Mouse (Mus musculus): Measurements from ENCODE around the gene Ms4a6b. TPM values are rescaled to one million over a fixed set of nuclear protein-coding genes. Genes with fewer than 3 reads are reported as not detected.
"Not testable (repeated sequence)": the region's sequence is repeated elsewhere in the genome, so short reads cannot be mapped to it uniquely, and the experiment has no call there.

The Ms4a6b gene
- polyA plus RNA-seq (2014; fragmentation: Nextera tagmentation; extraction: Ambion mirVana), result 0.59 and 1.4 TPM in 2 replicates

- Histone ChIP-seq H3K4me2 (no peak within 1 kb of the TSS), H3K9ac (ENCODE audit: low read depth, low read length) (no peak within 1 kb of the TSS)
- ATAC-seq (replicated peaks; ENCODE audit: insufficient number of reproducible peaks, low FRiP score, low TSS enrichment), result no peak
Observed at GRCm38 (mm10) chr19:11516246-11516645, at the start of gene Ms4a6b. Gene Ms4a6b (plus strand): TSS chr19:11516512.

GRCm38 (mm10) chr19:11468361-11468760 is 48.0 kb upstream of the Ms4a6b start:
- not testable (repeated sequence) for H3K36me3 ChIP-seq (ENCODE audit: control insufficient read depth, insufficient read depth, low read length); H3K9me3 ChIP-seq (replicated peaks; ENCODE audit: control insufficient read depth, low read length); H3K27ac ChIP-seq (ENCODE audit: low read depth, low read length); H3K27me3 ChIP-seq (ENCODE audit: control insufficient read depth, insufficient read depth, low read length); H3K4me2 ChIP-seq; H3K4me1 ChIP-seq (ENCODE audit: control insufficient read depth, insufficient read depth, low read length); H3K9ac ChIP-seq (ENCODE audit: low read depth, low read length); ATAC-seq (replicated peaks; ENCODE audit: insufficient number of reproducible peaks, low FRiP score, low TSS enrichment); H3K4me3 ChIP-seq (ENCODE audit: low read depth, low read length)
- WGBS (ENCODE audit: insufficient replicate concordance), result 58% methylated on average over 1 of the region's 1 CpGs

More at GRCm38 (mm10) chr19:11516246-11516645, at the start of gene Ms4a6b:
- no peaks in the 10 kb centered on the region for H3K27me3 ChIP-seq (ENCODE audit: control insufficient read depth, insufficient read depth, low read length)
- no peak within 1 kb of the TSS for H3K27ac ChIP-seq (ENCODE audit: low read depth, low read length)
- H3K9me3 ChIP-seq (replicated peaks; ENCODE audit: control insufficient read depth, low read length), result no peaks in the 10 kb centered on the region
- H3K4me3 ChIP-seq (ENCODE audit: low read depth, low read length), result no peak within 1 kb of the TSS
- no peaks in the 10 kb centered on the region for H3K4me1 ChIP-seq (ENCODE audit: control insufficient read depth, insufficient read depth, low read length)
- H3K36me3 ChIP-seq (ENCODE audit: control insufficient read depth, insufficient read depth, low read length), result no peaks in the 10 kb centered on the region

GRCm38 (mm10) chr19:11469215-11469614 is 47.1 kb upstream of the Ms4a6b start, which contains the start of gene Ms4a6c:
Gene Ms4a6c (plus strand): TSS chr19:11469366.
- not testable (repeated sequence) for H3K27me3 ChIP-seq (ENCODE audit: control insufficient read depth, insufficient read depth, low read length); ATAC-seq (replicated peaks; ENCODE audit: insufficient number of reproducible peaks, low FRiP score, low TSS enrichment); H3K36me3 ChIP-seq (ENCODE audit: control insufficient read depth, insufficient read depth, low read length); H3K9ac ChIP-seq (ENCODE audit: low read depth, low read length); H3K4me3 ChIP-seq (ENCODE audit: low read depth, low read length); H3K4me1 ChIP-seq (ENCODE audit: control insufficient read depth, insufficient read depth, low read length); H3K4me2 ChIP-seq; H3K9me3 ChIP-seq (replicated peaks; ENCODE audit: control insufficient read depth, low read length); H3K27ac ChIP-seq (ENCODE audit: low read depth, low read length)
- 74% methylated on average over 4 of the region's 4 CpGs for WGBS (ENCODE audit: insufficient replicate concordance)

GRCm38 (mm10) chr19:11479714-11480113 is 36.6 kb upstream of the Ms4a6b start:
- Histone ChIP-seq H3K4me2 (no peak overlapping the region), H3K4me1 (ENCODE audit: control insufficient read depth, insufficient read depth, low read length) (no peaks in the 10 kb centered on the region), H3K27ac (ENCODE audit: low read depth, low read length) (no peak overlapping the region), H3K4me3 (ENCODE audit: low read depth, low read length) (no peak overlapping the region), H3K9me3 (replicated peaks; ENCODE audit: control insufficient read depth, low read length) (no peaks in the 10 kb centered on the region), H3K36me3 (ENCODE audit: control insufficient read depth, insufficient read depth, low read length) (no peaks in the 10 kb centered on the region), H3K9ac (ENCODE audit: low read depth, low read length) (no peak overlapping the region), H3K27me3 (ENCODE audit: control insufficient read depth, insufficient read depth, low read length) (no peaks in the 10 kb centered on the region)
- WGBS (ENCODE audit: insufficient replicate concordance), result 84% methylated on average over 2 of the region's 2 CpGs
- no peak for ATAC-seq (replicated peaks; ENCODE audit: insufficient number of reproducible peaks, low FRiP score, low TSS enrichment)

- H3K27ac ChIP-seq (ENCODE audit: low read depth, low read length), result no peak overlapping the region
- H3K4me2 ChIP-seq, result no peak overlapping the region
- H3K9ac ChIP-seq (ENCODE audit: low read depth, low read length), result no peak overlapping the region
- no peaks in the 10 kb centered on the region for H3K4me1 ChIP-seq (ENCODE audit: control insufficient read depth, insufficient read depth, low read length)
- WGBS (ENCODE audit: insufficient replicate concordance), result 68% methylated on average over 2 of the region's 2 CpGs
- H3K36me3 ChIP-seq (ENCODE audit: control insufficient read depth, insufficient read depth, low read length), result no peaks in the 10 kb centered on the region
- ATAC-seq (replicated peaks; ENCODE audit: insufficient number of reproducible peaks, low FRiP score, low TSS enrichment), result no peak
- no peak overlapping the region for H3K4me3 ChIP-seq (ENCODE audit: low read depth, low read length)
- H3K9me3 ChIP-seq (replicated peaks; ENCODE audit: control insufficient read depth, low read length), result no peaks in the 10 kb centered on the region
- no peaks in the 10 kb centered on the region for H3K27me3 ChIP-seq (ENCODE audit: control insufficient read depth, insufficient read depth, low read length)
Observed at GRCm38 (mm10) chr19:11482684-11483083, 33.6 kb upstream of the Ms4a6b start.

GRCm38 (mm10) chr19:11483941-11484340 is 32.4 kb upstream of the Ms4a6b start:
- Histone ChIP-seq H3K9ac (ENCODE audit: low read depth, low read length) (no peak overlapping the region), H3K4me3 (ENCODE audit: low read depth, low read length) (no peak overlapping the region), H3K4me1 (ENCODE audit: control insufficient read depth, insufficient read depth, low read length) (no peaks in the 10 kb centered on the region), H3K9me3 (replicated peaks; ENCODE audit: control insufficient read depth, low read length) (no peaks in the 10 kb centered on the region), H3K27ac (ENCODE audit: low read depth, low read length) (no peak overlapping the region), H3K4me2 (no peak overlapping the region), H3K27me3 (ENCODE audit: control insufficient read depth, insufficient read depth, low read length) (no peaks in the 10 kb centered on the region), H3K36me3 (ENCODE audit: control insufficient read depth, insufficient read depth, low read length) (no peaks in the 10 kb centered on the region)
- ATAC-seq (replicated peaks; ENCODE audit: insufficient number of reproducible peaks, low FRiP score, low TSS enrichment), result no peak
- WGBS (ENCODE audit: insufficient replicate concordance), result 69% methylated on average over 4 of the region's 4 CpGs

GRCm38 (mm10) chr19:11484388-11484787 is 31.9 kb upstream of the Ms4a6b start:
- no peak for ATAC-seq (replicated peaks; ENCODE audit: insufficient number of reproducible peaks, low FRiP score, low TSS enrichment)
- no peaks in the 10 kb centered on the region for H3K36me3 ChIP-seq (ENCODE audit: control insufficient read depth, insufficient read depth, low read length)
- H3K9me3 ChIP-seq (replicated peaks; ENCODE audit: control insufficient read depth, low read length), result no peaks in the 10 kb centered on the region
- no peak overlapping the region for H3K4me2 ChIP-seq
- no peak overlapping the region for H3K9ac ChIP-seq (ENCODE audit: low read depth, low read length)
- no peaks in the 10 kb centered on the region for H3K4me1 ChIP-seq (ENCODE audit: control insufficient read depth, insufficient read depth, low read length)
- no peak overlapping the region for H3K4me3 ChIP-seq (ENCODE audit: low read depth, low read length)
- no peak overlapping the region for H3K27ac ChIP-seq (ENCODE audit: low read depth, low read length)
- 68% methylated on average over 3 of the region's 3 CpGs for WGBS (ENCODE audit: insufficient replicate concordance)
- H3K27me3 ChIP-seq (ENCODE audit: control insufficient read depth, insufficient read depth, low read length), result no peaks in the 10 kb centered on the region

- no peaks in the 10 kb centered on the region for H3K36me3 ChIP-seq (ENCODE audit: control insufficient read depth, insufficient read depth, low read length)
- no peak overlapping the region for H3K27ac ChIP-seq (ENCODE audit: low read depth, low read length)
- H3K4me1 ChIP-seq (ENCODE audit: control insufficient read depth, insufficient read depth, low read length), result no peaks in the 10 kb centered on the region
- ATAC-seq (replicated peaks; ENCODE audit: insufficient number of reproducible peaks, low FRiP score, low TSS enrichment), result no peak
- no peaks in the 10 kb centered on the region for H3K9me3 ChIP-seq (replicated peaks; ENCODE audit: control insufficient read depth, low read length)
- 82% methylated on average over 3 of the region's 3 CpGs for WGBS (ENCODE audit: insufficient replicate concordance)
- H3K9ac ChIP-seq (ENCODE audit: low read depth, low read length), result no peak overlapping the region
- no peak overlapping the region for H3K4me2 ChIP-seq
- no peak overlapping the region for H3K4me3 ChIP-seq (ENCODE audit: low read depth, low read length)
- no peaks in the 10 kb centered on the region for H3K27me3 ChIP-seq (ENCODE audit: control insufficient read depth, insufficient read depth, low read length)
Observed at GRCm38 (mm10) chr19:11485266-11485665, 31.0 kb upstream of the Ms4a6b start.

- ATAC-seq (replicated peaks; ENCODE audit: insufficient number of reproducible peaks, low FRiP score, low TSS enrichment), result no peak
- H3K9ac ChIP-seq (ENCODE audit: low read depth, low read length), result no peak within 1 kb of the TSS
- 59% methylated on average over 2 of the region's 2 CpGs for WGBS (ENCODE audit: insufficient replicate concordance)
- H3K9me3 ChIP-seq (replicated peaks; ENCODE audit: control insufficient read depth, low read length), result no peaks in the 10 kb centered on the region
- H3K4me2 ChIP-seq, result no peak within 1 kb of the TSS
- H3K4me1 ChIP-seq (ENCODE audit: control insufficient read depth, insufficient read depth, low read length), result no peaks in the 10 kb centered on the region
- H3K36me3 ChIP-seq (ENCODE audit: control insufficient read depth, insufficient read depth, low read length), result no peaks in the 10 kb centered on the region
- H3K27me3 ChIP-seq (ENCODE audit: control insufficient read depth, insufficient read depth, low read length), result no peaks in the 10 kb centered on the region
- H3K4me3 ChIP-seq (ENCODE audit: low read depth, low read length), result no peak within 1 kb of the TSS
- H3K27ac ChIP-seq (ENCODE audit: low read depth, low read length), result no peak within 1 kb of the TSS
Observed at GRCm38 (mm10) chr19:11485746-11486145, 30.6 kb upstream of the Ms4a6b start, which contains the start of gene Gm8369. Gene Gm8369 (plus strand): TSS chr19:11485938.
